Mouse (Mus musculus): Measurements from ENCODE around the gene Tff1.

Gene Tff1

DNA sequence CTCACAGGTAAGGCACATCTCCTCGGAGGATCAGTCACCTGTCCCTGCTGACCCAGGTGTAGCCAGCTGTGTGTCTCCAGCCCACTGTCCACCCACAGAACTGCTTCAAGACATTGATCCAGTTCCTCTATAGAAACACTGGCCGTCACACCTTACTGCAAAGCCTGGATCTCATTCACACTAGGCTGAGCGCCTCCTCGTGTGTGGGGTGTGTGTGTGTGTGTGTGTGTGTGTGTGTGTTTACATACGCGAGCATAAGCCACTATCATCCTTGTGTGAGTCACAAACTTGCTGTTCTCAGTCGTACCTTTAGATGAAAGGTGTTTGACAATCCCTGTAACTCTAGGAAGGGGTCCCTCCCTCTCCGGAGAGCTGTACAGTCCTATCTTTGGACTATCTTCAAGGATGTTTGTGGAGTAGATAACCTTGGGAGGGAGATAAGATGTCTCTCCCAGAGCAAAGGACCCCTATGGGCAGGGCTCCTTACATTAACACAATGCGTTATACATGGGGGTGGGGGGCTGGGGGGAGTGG, 12.0 kb downstream of the Tff1 start:
- no peak for DNase-seq (ENCODE audit: low spot score)

DNA sequence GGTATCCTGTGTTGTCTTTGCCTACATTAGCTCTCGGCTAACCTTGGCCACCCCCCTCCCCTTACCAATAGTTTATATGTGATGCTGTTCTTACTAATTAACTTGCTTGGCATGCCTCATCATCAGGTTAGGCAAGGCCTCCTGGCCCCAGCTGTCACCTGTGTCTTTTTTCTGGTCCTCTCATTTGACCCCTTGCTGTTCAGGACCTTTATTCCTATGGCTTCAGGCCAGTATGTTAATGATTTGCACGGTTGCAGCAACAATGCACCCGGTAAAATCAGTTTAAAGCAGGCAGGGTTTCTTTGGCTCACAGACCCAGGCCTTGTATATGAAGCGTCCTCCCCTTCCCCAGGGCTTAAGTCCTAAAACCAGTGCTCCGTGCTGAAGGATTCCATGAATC, 12.6 kb downstream of the Tff1 start:
- no peak for DNase-seq (ENCODE audit: low spot score)

DNA sequence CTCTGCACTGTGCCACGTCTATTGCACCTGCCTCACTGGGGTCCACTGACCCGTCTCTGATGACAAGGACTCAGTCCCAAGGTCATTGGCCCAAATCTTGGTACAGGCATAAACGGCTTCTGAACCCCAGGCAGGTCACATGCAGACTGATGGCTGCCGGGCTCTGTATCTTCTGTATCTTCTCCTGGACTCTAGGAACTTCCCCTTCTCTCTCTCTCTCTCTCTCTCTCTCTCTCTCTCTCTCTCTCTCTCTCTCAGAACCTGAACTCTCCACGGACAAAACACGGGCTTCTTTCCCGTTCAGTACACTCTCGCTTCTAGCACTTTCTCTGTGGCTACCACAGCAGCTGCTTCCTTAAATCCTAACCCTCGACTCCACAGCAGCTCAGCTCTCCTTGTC, 19.1 kb downstream of the Tff1 start:
- no peak for DNase-seq (ENCODE audit: low spot score)

DNA sequence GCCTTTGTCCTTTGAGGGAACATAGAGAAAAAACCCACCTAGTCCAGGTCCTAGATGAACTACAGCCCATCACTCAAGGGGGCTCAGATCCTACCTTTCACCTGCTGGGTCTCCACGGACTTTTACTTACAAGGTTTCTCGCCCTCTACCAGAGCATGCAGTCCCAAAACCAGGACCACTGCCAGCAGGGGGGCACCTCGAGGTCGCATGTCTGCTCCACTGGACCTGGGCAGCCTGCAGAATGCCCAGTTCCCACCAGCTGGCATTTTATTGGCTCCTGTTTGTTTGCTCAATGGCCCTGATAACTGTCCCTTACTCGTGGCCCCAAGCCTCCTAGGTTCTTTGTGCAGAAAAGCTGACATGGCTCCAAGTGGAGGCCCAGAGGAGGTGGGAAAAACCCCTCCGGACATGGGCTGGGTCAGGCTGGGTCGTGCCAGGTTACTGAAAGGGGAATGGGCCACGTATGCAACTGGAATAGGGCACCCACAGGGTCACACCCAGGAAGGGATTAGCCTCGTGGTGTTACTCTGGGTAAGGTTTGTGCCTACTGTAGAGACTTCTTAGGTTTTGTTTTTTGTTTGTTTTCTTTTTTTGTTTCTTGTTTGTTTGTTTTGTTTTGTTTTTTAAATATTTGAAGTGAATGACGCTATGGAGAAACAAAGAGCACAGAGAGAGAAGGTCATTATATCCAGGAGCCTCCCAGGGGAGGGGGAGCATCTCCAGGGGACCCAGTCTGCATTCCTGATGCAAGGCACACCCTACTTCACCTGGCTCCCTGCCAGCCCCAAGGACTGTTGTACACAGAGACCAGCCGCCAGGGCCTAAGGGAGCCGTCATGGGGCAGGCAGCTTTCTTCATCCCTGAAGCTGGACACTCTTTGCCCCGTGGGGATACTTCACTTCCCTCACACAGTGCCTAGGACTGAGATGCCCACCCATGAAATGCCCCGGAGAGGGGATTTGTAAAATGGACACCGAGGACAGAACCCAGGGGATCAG, 20.7 kb downstream of the Tff1 start, which contains the start of gene Tff2:
Gene Tff2, minus strand, starts transcription at position 243 of the 998 bp plus-strand sequence.
- no peak for DNase-seq (ENCODE audit: low spot score)

DNA sequence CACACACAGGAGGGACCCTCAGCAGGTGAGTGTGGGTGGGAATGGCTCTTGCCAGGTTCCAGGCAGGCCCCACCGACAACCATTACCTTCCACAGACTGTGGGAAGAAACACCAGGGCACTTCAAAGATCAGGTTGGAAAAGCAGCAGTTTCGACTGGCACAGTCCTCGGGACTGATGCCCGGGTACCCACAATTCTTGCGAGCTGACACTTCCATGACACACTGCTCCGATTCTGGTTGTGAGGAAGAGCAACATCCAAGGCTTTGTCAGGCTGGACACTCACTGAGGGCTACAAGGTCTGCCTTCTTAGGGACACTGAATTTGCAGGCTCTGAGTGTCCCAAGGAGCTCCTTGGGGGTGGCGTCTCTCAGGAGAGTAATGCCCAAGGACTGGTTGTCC, 23.0 kb downstream of the Tff1 start:
- DNase-seq (ENCODE audit: low spot score) = no peak

DNA sequence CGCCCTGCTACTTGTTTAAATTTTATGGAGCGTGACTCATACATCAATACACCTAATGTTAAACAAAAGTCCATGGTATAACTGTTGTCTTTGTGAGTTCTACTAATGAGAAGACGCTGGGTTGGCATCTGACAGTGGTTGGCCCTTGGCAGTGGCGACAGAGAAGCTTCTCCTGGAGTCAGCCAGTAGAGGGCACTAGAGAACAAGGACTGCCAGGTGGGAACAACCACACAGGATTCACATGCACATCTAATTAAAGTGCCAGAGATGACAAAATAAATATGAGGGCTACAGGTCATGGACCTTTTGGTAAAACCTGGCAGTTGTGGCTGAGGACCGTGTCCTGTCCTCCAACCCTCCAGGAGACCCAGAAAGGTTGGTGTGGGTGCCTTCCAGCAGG, 26.7 kb downstream of the Tff1 start:
- DNase-seq (ENCODE audit: low spot score) = peak; percentile 56

DNA sequence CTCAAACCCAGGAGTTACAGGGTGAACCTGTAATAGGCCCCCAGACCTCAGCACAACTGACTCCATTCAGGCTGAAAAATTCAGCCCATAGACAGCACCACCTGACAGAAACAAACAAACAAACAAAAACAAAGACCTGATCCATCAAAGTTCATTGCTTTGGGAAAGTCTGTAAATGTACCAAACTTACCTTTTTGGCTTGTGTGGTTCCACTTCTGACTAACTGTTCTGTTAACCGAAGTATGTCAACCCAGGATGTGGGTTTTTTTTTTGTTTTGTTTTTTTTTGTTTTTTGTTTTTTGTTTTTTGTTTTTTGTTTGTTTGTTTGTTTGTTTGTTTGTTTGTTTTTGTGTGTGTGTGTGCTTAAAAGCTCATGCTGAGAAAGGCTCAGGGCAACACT, 28.3 kb downstream of the Tff1 start:
- no peak for DNase-seq (ENCODE audit: low spot score)

DNA sequence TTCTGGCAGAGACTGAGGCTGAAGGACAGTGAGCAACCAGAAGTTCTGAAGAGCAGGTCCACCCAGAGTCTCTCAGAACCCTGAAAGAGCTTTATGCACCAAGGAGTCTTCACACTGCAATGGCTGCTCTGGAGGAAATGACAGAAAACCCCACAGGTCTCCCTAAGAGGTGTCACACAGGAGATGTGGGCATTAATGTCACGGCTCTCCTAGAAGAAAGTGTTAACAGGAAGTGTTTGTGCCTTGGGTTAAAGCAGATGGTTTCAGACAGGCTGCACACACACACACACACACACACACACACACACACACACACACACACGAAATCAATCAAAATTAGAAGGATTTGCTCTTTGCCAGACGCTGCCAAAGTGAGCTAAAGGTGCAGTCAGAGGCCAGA, 28.8 kb downstream of the Tff1 start:
- no peak for DNase-seq (ENCODE audit: low spot score)

DNA sequence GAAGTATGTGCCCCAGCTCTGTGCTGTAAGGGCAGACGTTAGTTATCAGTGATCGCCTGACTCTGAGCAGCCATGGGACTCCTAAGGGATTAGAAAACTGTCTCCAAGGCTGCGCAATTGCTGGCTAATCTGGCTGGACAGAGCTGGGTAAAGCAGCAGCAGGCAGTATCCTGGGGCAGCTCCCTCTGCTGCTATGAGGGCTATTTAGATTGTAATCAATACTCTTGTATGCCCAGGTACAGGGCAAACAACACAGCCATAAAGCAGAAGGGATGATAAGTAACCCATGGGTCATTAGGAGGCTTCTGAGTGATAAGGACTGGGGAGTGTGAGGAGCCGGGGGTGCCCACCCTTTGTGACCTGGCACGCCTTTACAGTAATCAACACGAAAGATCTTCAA, 30.2 kb downstream of the Tff1 start:
- DNase-seq (ENCODE audit: low spot score) = no peak

DNA sequence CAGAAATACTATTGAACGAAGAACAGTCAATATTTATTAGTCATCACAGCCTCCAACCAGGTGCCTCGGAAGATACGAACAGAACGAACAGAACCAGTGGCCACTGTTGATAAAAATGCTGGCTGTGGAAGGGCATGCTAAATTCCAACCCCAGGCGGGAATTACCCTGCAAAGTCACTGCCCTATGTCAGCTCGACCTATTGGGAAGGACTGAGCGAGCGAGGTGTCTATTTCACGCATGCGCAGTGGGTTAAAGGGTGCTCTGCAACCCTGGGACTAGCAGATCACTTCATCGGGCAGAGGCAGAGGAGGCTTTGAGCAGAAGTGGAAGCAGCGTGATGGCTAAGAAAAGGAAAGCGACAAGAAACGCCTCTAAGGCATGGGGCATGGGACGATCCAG, 31.3 kb downstream of the Tff1 start:
- DNase-seq (ENCODE audit: low spot score) = no peak

DNA sequence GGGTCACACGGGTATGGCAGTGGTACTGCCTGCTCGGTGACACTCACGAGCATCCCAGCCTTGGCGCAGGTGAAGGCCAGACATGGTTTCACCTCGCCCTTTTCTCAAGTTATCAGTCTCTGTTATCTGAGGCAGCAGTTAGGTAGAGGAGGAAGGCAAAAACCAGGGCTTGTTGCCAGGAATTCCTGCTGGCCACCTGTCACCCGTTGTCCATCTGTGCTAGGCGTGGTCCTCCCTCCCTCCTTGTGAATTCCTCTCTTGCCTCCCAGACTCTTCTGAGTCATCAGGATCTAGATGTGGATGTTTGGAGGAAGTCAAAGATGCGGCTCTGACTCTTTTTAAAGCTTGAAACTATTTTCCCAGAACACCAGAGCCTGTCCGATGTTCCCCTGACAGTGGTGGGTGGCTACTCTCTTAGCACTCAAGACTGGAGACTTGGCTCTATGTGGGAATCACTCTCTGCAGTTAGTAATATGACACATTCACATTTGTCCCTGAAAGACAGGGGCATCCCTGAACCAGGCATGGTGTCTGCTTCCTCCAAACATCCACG, 33.7 kb downstream of the Tff1 start:
- no peak for DNase-seq (ENCODE audit: low spot score)

DNA sequence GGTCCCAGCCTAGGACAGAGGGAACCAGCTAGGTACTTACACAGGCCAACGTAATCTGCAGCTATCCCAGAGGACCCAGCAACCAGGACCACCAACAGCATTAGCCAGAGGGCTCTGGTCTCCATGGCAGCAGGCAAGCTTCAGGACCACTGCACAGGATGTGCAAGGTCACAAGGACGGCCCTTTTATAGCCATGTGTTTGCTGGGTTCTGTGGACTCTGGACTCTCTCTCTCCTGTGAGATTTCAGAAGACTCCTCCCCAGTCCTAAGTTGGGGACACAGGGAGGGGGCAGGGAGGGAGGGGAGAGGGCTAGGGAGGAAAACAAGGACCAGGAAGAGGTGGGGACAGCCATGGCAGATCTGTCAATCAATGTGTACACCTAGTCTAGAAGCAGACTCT, 35.6 kb downstream of the Tff1 start, which contains the start of gene Tff3:
Gene Tff3, minus strand, starts transcription at position 195 of the 400 bp plus-strand sequence.
- no peak for DNase-seq (ENCODE audit: low spot score)

DNA sequence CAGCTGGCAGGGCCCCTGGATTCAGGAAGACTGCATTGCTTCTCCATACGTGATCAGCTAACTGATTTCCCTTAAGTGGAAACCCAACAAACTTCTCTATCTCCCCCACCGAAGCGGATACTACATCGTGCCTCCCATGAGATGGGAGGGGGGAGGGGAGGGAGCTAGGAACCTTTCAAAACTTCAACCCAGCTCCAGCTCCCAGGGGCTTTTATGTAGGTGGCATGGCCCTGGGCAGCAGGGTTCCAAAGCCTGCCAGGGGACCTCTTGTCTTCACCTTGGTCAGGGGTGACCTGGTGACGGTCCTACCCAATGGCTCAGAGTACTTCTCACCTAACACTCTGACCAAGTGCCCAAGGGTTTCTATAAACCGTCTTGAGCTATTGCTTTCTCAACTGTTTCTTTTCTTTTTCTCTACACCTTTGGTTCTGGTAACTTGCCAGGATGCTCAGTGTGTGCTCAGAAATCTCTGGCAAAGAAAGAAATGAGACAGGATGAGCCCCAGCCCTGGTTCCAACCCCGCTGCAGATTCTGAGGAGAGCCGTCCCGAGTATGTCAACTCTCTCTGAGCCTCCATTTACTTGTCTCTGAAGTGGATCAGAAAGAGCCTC, 36.3 kb downstream of the Tff1 start:
- DNase-seq (ENCODE audit: low spot score) = no peak

DNA sequence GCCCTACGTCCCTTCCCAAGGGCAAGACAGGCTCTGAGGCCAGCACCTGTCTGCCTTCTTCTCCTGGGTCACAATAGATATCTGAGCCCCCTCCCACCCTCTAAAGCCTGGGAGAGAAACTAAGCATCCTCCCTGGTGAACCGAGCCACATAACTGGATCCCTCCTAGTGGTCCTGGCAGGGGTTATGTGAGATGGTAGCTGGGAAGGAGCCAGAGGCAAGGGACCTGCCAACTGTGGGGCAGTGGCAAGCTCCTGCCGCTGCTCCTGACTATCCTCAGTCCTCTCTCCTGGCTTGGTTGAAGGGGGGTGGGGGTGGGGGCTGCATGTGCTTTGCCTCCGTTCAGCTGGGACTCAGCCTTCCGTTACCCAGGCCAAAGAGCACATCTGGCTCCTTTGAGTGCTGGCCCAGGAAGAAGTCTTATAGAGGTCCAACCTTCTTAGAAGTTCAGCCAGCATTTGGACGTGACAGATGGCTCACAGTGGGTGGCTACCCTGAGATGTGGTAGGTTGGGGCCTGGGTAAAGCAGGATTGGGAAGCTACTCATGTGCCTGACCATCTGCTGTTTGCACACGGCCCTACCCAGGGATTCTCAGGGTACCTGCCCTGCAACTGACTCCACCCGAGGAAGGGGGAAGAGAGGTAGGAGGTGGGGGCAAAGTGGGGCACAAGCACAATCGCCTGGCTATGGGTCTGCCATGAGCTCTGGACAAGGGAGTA, 39.4 kb downstream of the Tff1 start:
- no peak for DNase-seq (ENCODE audit: low spot score)

DNA sequence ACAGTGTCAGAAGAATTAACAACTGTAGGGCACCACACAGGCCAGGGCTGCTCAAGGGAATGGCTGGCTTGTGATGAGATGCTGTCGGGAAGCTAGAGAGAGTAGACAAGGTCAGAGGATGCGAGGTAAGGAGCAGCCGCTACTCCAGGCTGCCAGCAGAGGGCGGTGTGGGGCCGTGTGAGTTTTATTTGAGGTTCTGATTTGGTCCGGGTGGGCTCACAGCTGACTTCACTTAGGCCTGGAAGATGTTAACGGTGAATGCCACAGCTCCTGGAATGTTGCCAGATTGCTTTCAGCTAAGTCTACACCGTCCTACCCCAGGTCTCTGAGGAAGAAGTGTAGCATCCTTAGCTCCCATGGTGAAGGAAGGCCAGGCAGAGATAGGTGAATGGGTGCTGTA, 43.1 kb downstream of the Tff1 start:
- no peak for DNase-seq (ENCODE audit: low spot score)

DNA sequence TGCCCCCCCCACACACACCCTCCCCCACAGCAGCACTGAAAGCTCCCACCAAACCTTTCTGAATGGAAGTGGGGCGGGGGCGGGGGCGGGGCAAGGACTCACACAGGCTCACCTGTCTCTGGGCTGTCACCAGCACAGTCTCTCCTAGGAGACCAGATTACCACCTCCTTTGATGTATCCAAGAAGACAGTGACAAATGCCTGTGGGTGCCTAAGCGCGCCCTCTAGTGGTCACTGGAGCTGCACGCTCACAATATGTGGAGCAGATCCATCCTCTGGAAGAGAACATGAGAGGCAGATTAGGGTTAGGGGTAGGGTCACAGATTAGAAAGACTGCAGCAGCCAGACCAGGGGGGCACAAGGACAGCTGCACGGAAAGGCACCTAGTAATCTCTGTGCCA, 45.6 kb downstream of the Tff1 start:
- DNase-seq (ENCODE audit: low spot score) = peak; percentile 90

DNA sequence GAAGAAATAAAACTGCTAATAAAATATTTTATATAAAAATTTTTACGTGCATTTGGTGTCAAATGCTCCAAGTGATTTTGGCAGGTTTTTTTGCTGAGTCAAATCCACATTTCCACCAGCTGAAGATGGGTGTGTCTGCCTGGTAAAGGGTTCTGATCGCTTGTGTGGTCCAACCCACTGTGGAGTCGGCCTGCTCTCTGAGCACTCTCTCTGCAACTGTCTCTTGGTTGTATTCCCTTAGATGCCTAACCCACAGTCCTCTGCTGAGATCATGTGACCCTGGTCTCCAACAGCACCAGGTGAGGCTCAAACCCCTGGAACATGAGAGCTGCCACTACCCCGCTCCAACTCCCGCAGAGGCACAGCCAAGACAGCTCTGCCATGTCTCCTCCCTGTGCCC, 47.1 kb downstream of the Tff1 start:
- DNase-seq (ENCODE audit: low spot score) = no peak

DNA sequence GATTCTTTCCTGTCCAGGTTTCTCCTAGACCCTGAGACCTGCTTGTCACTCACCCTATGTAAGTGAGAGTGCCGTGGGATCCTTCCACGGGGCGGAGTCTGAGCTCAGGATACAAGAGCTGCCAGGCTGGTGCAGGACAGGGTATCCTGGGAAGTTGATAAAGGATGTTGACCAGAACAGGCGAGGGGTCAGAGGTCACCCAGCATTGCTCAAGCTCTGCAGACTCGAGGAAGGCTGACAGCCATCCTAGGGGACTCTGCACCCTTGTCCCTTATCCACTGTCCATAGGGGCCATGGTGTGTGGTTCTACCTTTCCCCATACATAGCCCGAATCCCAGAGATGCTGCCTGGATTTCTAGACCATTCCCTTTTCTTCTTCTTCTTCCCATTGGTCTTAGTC, 49.0 kb downstream of the Tff1 start:
- DNase-seq (ENCODE audit: low spot score) = no peak

DNA sequence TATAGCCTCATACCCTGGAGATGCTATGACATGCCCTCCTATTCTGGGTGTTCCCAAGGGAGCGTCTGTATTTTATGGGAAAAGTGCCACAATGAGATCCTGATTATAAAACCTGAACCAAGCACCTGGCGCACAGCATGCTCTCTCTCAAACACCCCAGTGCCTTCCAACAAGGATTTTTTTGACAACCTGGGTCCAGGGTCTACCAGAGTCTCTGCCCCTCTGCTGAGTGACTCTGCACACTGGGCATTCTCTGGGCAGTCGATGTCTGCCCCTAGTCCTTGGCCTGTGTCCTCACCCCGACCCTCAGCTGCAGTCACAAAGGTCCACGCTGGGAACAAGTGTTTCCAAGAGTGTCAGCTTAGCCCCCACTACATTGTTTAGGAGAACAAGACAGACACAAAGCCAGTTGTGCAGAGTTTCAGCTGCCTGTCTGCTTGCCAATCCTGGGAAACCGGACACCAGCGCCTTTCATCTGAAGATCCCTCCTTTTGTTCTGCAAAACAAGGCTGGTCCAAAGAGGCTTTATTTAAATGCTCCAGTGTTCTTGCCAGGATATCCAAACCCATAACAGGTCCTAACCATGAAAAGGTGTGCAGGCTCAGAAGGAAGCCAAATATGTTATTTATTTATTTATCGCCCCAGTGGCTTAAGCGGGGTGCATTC, 51.8 kb downstream of the Tff1 start:
- peak; percentile 52 for DNase-seq (ENCODE audit: low spot score)

Measured in layer of hippocampus, adult 11-12 months (tissue).